Mouse (Mus musculus) skeletal muscle tissue, postnatal 0 days (tissue): Measurements from ENCODE around the gene Rrbp1. TPM values are rescaled to one million over a fixed set of nuclear protein-coding genes. Genes with fewer than 3 reads are reported as not detected.

ENCODE experiments used
- polyA plus RNA-seq: library from polyadenylated mRNA; unstranded; fragments of >200 nt; fragmentation: Nextera tagmentation; extraction: Ambion mirVana; gene quantifications from 2 replicates; pipeline ENCODE4 v1.2.1, GENCODE M21; 2015

Rrbp1 gene
- 61.8 and 83.9 TPM in 2 replicates for polyA plus RNA-seq

DNA sequence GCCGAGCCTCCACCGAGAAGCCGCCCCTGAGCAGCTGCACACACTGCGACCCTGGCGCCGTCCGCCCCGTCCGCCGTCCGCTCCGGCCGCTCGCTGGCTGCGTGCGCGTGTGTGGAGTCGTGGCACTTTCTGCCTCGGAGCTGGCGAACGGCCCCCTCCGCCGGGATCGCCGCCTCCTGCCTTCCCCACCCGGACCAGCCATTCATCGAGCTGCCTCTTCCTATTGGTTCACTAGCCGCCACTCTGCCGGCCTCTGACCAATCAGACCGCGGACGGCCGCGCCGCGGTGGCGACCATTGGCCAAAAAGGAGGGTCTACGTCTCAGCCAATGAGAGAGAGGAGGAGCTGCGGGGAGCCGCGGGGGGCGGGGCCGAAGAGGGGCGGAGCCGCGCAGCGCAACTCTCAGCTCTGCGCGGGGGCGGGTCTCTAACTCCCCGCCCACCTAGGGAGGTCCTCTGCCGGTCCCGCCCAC lies at the start of gene Rrbp1:
Gene Rrbp1, minus strand, starts transcription at position 184 of the 472 bp plus-strand sequence.

DNA sequence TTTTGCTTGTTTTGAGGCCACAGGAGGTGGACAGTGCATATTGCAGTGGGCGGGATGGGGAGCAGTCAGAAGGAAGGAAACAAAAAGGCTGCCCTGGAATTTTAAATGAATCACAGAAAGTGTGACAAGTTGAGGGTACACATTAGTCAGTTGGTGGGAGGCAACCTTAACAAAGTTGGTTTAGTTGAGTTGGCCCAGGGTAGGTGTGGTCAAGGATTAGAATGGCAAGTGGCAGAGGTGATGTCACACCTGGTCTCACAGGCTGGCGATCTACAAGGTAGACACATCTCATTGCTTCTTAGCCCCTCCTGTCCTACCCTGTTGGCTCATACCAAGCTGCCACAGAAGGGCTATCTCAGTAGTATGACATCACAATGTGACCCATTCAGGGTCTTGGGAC lies 21.6 kb upstream of the Rrbp1 start, which contains the start of gene Banf2:
Gene Banf2, plus strand, starts transcription at position 396 of the 400 bp plus-strand sequence.

DNA sequence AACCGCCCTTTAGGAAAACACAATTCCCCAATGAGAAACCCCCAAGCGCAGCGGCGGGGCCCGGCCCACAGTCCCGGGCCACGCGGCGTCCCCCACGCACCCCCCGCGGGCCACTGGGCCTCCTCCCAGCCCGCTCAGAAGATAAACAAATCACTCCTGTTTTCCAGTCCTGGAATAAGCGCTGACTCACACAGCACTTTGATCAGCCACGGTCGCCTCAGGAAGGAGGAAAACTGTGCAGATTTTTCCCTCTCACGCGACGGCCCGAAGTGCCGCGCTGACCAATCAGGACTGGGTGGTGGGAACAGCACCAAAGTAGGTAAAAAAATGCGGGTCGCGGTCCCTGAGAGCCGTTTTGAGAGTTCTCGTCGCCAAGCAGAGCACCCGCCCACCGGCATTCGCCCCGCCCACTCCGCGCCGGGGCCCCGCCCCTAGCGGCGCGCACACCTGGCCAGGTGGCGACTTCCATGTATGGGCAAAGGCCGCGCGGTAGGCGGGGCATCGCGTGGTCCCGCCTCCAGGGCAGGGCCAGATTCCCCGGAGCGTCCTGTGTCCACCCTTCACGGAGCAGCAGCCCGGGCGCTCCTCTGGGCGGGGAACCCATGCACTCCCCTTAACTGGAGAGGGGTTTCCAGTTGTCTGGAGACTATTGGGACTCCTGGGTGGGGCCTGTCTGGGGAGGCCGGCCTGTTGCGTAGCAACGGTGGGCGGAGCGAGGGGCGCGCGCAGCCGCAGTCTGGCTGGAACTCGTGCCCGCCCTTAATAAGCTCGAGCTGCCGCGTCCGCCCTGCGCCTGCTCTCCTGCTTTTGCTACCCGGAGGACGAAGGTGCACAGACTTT lies 96.1 kb downstream of the Rrbp1 start, which contains the start of gene Dstn:
Gene Dstn, plus strand, starts transcription at position 561 of the 840 bp plus-strand sequence.

Other genes with a start within 250 kb of the Rrbp1 start
- 1.1 and 1.2 TPM in 2 replicates for gene Bfsp1, start 148.1 kb downstream of the Rrbp1 start, polyA plus RNA-seq
- 148 and 179 TPM in 2 replicates for gene Dstn, start 95.9 kb downstream of the Rrbp1 start, polyA plus RNA-seq
- gene Banf2, start 21.8 kb upstream of the Rrbp1 start, polyA plus RNA-seq, result not detected in 2 replicates